Mouse (Mus musculus) ES-E14 (cell line): Measurements from ENCODE around the gene G430095P16Rik. TPM values are rescaled to one million over a fixed set of nuclear protein-coding genes. Genes with fewer than 3 reads are reported as not detected.

Source experiments
- DNase-seq: peaks from one replicate; pipeline ENCODE4 v3.0.0-alpha.2; 2013; ENCODE audit warnings: low read depth, low spot score
- H3K27ac ChIP-seq: 2 replicates; pipeline ENCODE4 v1.5.1; 2012; ENCODE audit warnings: low read depth, mild to moderate bottlenecking, low read length, moderate library complexity, mixed read lengths; ENCODE audit not compliant: poor library complexity, insufficient read depth, severe bottlenecking
- H3K36me3 ChIP-seq: 2 replicates; pipeline ENCODE4 v1.6.1; 2012; ENCODE audit warnings: mild to moderate bottlenecking, low read length, moderate library complexity, mixed read lengths; ENCODE audit not compliant: control insufficient read depth, poor library complexity, insufficient read depth, severe bottlenecking
- H3K4me1 ChIP-seq, 2 experiments: fragments of 150-350 bp in 1 of 2; sonication (generic) in 1 of 2; 2 replicates each; pipeline ENCODE4 v1.6.1; 2012; ENCODE audit warnings: low read length in 2 of 2, mild to moderate bottlenecking in 1 of 2, mixed read lengths in 1 of 2; ENCODE audit not compliant: control insufficient read depth in 2 of 2, insufficient read depth in 2 of 2, poor library complexity in 1 of 2
- H3K4me3 ChIP-seq, 2 experiments: fragments of 150-350 bp in 1 of 2; sonication (generic) in 1 of 2; 2 replicates each; pipeline ENCODE4 v1.5.1; 2012; ENCODE audit warnings: low read length in 2 of 2, low read depth in 1 of 2, mild to moderate bottlenecking in 1 of 2, mixed read lengths in 1 of 2; ENCODE audit not compliant: insufficient read depth in 1 of 2, poor library complexity in 1 of 2, severe bottlenecking in 1 of 2
- H3K9ac ChIP-seq: 2 replicates; pipeline ENCODE4 v1.6.1; 2012; ENCODE audit warnings: low read depth, mild to moderate bottlenecking, low read length, mixed read lengths; ENCODE audit not compliant: poor library complexity, insufficient read depth, severe bottlenecking
- H3K9me3 ChIP-seq: fragments of 150-350 bp; sonication (generic); 2 replicates; pipeline ENCODE4 v1.6.1; 2012; ENCODE audit warnings: low read depth, mild to moderate bottlenecking, low read length; ENCODE audit not compliant: control insufficient read depth, insufficient read depth
- CHD2 ChIP-seq: IDR thresholded peaks from 2 replicates; pipeline ENCODE4 v1.6.1; 2014; ENCODE audit warnings: mild to moderate bottlenecking, low read depth, low read length, inconsistent platforms
- HCFC1 ChIP-seq: IDR thresholded peaks from 2 replicates; pipeline ENCODE4 v1.6.1; 2012; ENCODE audit warnings: low read length, inconsistent platforms, borderline replicate concordance; ENCODE audit not compliant: insufficient read depth
- MAFK ChIP-seq: IDR thresholded peaks from 2 replicates; pipeline ENCODE4 v1.6.1; 2014; ENCODE audit warnings: mild to moderate bottlenecking, low read depth, low read length, inconsistent platforms; ENCODE audit not compliant: insufficient read depth
- ZC3H11A ChIP-seq: IDR thresholded peaks from 2 replicates; pipeline ENCODE4 v1.6.1; 2012; ENCODE audit warnings: low read depth, mild to moderate bottlenecking, inconsistent platforms, low read length, borderline replicate concordance
- ZNF384 ChIP-seq: IDR thresholded peaks from 2 replicates; pipeline ENCODE4 v1.6.1; 2012; ENCODE audit warnings: low read depth, low read length, inconsistent platforms
- in situ Hi-C, 2 experiments: fragments of 600-800 bp; cut with MboI; formaldehyde crosslinking; loops; one replicate each; pipeline ENCODE4 v1.15.1; 2025; ENCODE audit warnings: low sequenced_read_pairs in 2 of 2, inconsistent platforms in 1 of 2; ENCODE audit not compliant: unreplicated experiment in 2 of 2
- total RNA-seq: library from RNA; depleted of rRNA; stranded (reverse); fragments of 300-350 nt; gene quantifications from 2 replicates; pipeline ENCODE4 v1.2.3, GENCODE M21; 2012

The G430095P16Rik gene
- total RNA-seq, 1 experiment = 2.1 TPM

GRCm38 (mm10) chr8:84707267-84707883 is 15.4 kb upstream of the G430095P16Rik start:
- no peaks in the 10 kb centered on the region for H3K36me3 ChIP-seq
- H3K9me3 ChIP-seq = no peaks in the 10 kb centered on the region
- no peak for DNase-seq
- peak overlapping the region; percentile 45 to 47 for H3K4me3 ChIP-seq
- in situ Hi-C loops = loop anchor here in 1 of 2 experiments (10.0 kb wide), 2 partner anchors 67 to 107 kb away; no protein-coding TSS in a partner anchor
- H3K9ac ChIP-seq = no peak overlapping the region
- TF ChIP-seq HCFC1 (no peak), MAFK (no peak), ZNF384 (no peak), CHD2 (no peak), ZC3H11A (no peak)
- H3K4me1 ChIP-seq = peaks cover 1 to 35% of the 10 kb centered on the region in 2 experiments; a peak in 2 of 4 replicates
- H3K27ac ChIP-seq = no peak overlapping the region

- TF ChIP-seq MAFK (no peak), ZC3H11A (no peak), ZNF384 (no peak), CHD2 (no peak), HCFC1 (no peak)
- DNase-seq = no peak
These were observed 14.7 kb upstream of the G430095P16Rik start for GRCm38 (mm10) chr8:84708071-84708541.

GRCm38 (mm10) chr8:84708774-84709475 is 13.9 kb upstream of the G430095P16Rik start:
- TF ChIP-seq ZNF384 (0 out of 2 replicates have a peak, but pooled peaks have one; percentile 13), ZC3H11A (peak; percentile 81; the same call in 1 of the 2 replicates), CHD2 (no peak)
- in situ Hi-C loops = loop anchor here in 1 of 2 experiments (10.0 kb wide), 2 partner anchors 66 to 106 kb away; no protein-coding TSS in a partner anchor
- H3K9ac ChIP-seq = no peak overlapping the region
- peaks cover 1 to 35% of the 10 kb centered on the region in 2 experiments; a peak in 2 of 4 replicates for H3K4me1 ChIP-seq
- peak; percentile 87 for DNase-seq
- no peak overlapping the region for H3K4me3 ChIP-seq
- no peaks in the 10 kb centered on the region for H3K36me3 ChIP-seq
- H3K27ac ChIP-seq = no peak overlapping the region
- no peaks in the 10 kb centered on the region for H3K9me3 ChIP-seq

More at GRCm38 (mm10) chr8:84708071-84708541, 14.7 kb upstream of the G430095P16Rik start:
- Histone ChIP-seq H3K9me3 (no peaks in the 10 kb centered on the region), H3K4me1 (peaks cover 1 to 36% of the 10 kb centered on the region in 2 experiments; a peak in 2 of 4 replicates), H3K27ac (no peak overlapping the region), H3K9ac (no peak overlapping the region), H3K36me3 (no peaks in the 10 kb centered on the region), H3K4me3 (peak overlapping the region; percentile 45 to 47; a peak in 3 of 4 replicates)
- in situ Hi-C loops = loop anchor here in 1 of 2 experiments (10.0 kb wide), 2 partner anchors 67 to 107 kb away; no protein-coding TSS in a partner anchor

GRCm38 (mm10) chr8:84709931-84710330 is 12.9 kb upstream of the G430095P16Rik start:
- no peak for DNase-seq
- in situ Hi-C loops = loop anchor here in 1 of 2 experiments (10.0 kb wide), 2 partner anchors 65 to 105 kb away; no protein-coding TSS in a partner anchor
- H3K9ac ChIP-seq = no peak overlapping the region
- TF ChIP-seq ZC3H11A = no peak
- no peak for TF ChIP-seq MAFK
- TF ChIP-seq ZNF384 = no peak
- TF ChIP-seq HCFC1 = no peak
- no peak for TF ChIP-seq CHD2
- H3K27ac ChIP-seq = no peak overlapping the region
- H3K4me3 ChIP-seq = no peak overlapping the region
- H3K4me1 ChIP-seq = peaks cover 1 to 35% of the 10 kb centered on the region in 2 experiments; a peak in 2 of 4 replicates
- H3K9me3 ChIP-seq = no peaks in the 10 kb centered on the region
- no peaks in the 10 kb centered on the region for H3K36me3 ChIP-seq
